Mouse (Mus musculus) CD4-positive helper T cell, adult 2 months (primary cell): ENCODE results near the gene Prlh.

Experiments
- DNase-seq: peaks from one replicate; pipeline ENCODE4 v3.0.0-alpha.2; 2012; ENCODE audit warnings: low read depth, missing footprints, low spot score

Prlh gene

DNA sequence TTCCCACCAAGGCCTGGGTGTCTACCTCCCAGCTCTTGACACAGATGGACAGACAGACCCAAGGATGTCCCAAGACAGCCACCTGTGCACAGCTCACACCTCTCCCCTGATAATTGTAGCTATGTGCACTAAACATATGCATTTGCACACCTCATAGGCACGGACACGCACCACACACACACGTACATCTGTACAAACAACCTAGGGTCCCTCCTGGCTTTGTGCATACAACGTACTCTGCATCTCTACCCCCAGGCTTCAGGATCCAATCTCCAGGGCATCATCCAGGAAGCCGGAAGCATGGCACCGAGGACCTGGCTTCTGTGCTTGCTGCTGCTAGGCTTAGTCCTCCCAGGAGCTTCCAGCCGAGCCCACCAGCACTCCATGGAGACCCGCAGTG lies at the start of gene Prlh:
Gene Prlh, plus strand, starts transcription at position 301 of the 400 bp plus-strand sequence.
- no peak for DNase-seq

DNA sequence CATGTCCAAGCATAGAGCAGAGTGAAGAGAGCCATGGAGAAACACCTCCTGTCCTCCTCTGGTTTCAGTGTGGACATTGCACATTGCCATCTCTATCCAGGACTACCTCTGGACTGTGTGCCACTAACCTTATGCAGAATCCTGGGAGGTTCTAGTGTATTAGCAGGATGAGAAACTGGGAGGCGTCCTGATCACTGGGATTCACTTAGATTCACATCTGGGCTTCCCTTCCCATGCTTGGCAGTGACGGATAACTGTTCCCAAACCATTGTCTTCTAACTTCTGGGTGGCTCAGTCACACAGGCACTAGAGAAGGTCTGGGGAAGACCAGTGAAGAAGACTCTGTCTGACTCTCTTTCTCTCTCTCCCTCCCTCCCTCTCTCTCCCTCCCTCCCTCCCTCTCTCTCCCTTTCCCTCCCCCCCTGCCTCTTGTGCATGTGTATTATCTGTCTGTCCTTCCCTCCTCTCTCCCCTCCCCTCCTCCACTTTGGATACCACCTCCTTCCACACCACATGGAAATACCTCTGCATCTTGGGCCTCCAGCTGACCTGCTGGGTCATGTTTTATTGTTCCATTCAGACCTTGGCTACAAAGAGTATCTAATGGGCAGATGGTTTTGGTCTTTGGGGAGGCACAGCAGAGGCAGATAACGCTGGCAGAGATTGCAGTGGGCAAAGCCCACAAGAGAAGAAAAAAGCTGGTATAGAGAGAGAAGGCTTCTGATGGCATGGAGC lies 49.5 kb upstream of the Prlh start:
- no peak for DNase-seq

GRCm38 (mm10) chr1:90903971-90904458 lies 48.9 kb upstream of the Prlh start:
- no peak for DNase-seq

DNA sequence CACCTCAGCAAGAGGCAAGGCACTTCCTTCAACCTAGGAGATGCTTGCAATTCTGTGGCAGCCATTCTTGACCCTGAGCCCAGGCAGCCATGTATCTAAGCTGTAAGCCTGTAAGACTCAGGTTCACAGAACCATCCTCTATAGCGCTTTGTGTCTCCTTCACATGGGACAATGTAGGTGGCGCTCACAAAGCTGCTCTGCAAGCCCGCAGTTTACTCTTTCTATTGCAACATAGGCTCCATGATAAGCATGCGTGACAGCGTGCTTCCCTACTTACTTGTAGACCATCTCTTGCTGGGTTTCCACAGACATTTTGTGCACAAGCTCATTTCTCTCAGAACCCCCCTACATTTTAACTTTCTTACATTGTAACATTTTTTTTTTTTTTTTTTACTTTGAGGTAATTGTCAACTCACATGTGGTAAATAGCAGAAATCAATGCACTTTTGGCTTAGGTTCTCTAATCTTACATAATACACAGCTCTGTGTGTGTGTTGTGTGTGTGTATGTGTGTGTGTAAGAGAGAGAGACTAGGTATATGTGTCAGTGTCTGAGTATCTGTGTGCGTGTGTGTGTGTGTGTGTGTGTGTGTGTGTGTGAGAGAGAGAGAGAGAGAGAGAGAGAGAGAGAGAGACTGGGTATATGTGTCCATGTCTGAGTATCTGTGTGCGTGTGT lies 48.0 kb upstream of the Prlh start:
- no peak for DNase-seq

- DNase-seq = peak; percentile 16
Observed at GRCm38 (mm10) chr1:90906357-90906756, 46.6 kb upstream of the Prlh start.

DNA sequence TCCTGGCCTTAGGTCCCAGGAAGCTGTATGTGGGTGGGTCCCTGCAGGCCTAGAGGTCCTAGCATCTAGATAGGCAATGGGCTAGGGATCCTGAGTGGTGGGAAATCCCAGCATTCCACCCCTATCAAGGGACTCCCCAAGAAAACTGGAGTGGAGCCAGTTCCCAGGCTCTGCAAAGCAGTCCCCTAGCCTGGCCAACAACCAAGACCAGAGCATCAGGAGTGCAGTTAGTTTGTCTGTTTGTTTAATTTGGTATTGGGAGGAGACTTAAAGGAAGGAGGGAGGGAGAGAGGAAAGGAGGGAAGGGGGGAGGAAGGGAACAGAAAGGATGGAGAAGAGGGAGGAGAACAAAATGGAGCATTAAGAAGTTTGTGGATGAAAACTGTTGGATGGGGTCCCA lies 43.7 kb upstream of the Prlh start:
- DNase-seq = no peak

- DNase-seq = no peak
Observed at GRCm38 (mm10) chr1:90909631-90910152, 43.2 kb upstream of the Prlh start.

- DNase-seq = no peak
Observed at GRCm38 (mm10) chr1:90913231-90913630, 39.7 kb upstream of the Prlh start.

- DNase-seq = no peak
Observed at GRCm38 (mm10) chr1:90914948-90915569, 37.8 kb upstream of the Prlh start, which contains the start of gene Mlph. Gene Mlph, plus strand, starts transcription at chr1:90915085.

GRCm38 (mm10) chr1:90917509-90917908 lies 35.4 kb upstream of the Prlh start:
- DNase-seq = no peak

DNA sequence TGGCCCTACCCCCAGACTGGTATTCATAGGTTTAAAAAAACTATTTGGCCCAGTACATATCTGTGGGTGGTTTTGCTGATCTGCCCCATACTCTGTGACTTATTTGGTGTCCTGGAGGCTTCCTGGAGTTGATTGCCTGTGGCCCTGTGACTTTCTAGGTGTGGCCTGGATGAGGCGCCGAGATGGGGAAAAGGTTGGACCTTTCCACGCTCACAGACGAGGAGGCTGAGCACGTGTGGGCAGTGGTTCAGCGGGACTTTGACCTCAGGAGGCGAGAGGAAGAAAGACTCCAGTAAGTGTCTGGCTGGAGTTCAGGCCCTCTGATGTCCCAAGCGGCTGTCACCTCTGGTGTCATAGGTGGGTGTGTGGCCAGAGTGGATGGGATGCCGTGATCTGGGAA lies 31.2 kb upstream of the Prlh start:
- DNase-seq = no peak

DNA sequence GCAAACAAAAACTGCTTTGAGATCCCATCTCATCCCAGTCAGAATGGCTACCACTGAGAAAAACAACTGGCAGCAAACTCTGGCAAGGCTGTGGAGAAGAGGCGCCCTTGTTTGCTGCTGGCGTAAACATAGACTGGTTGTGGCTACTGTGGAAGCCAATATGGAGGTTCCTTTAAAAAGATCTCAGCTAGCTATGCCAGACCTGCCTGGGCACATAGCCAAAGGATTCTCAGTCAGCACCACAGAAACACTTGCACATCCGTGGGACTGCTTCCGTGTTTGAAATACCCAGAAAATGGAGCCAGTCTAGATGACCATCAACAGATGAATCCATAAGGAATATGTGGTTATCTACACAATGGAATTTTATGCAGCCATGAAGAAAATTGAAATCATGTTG lies 26.9 kb upstream of the Prlh start:
- DNase-seq = no peak

DNA sequence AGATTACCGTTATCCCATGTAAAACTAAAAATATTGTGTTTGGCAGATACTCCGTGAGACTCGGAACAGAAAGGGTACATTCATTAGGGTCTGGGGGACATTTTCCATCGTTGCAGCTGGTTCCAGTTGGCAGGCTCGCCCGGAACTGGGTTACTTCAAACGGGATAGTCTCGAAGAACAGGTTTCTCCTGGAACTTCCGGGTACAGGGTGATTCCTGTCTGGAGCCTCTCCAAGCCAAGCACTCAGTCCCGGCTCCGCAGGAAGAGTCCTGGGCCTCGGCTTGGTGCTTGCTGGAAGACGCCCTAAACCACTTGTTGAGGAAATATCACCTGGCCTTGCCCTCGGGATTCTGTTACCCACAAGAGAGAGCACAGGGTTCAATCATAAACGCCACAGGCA lies 25.6 kb upstream of the Prlh start:
- DNase-seq = no peak

DNA sequence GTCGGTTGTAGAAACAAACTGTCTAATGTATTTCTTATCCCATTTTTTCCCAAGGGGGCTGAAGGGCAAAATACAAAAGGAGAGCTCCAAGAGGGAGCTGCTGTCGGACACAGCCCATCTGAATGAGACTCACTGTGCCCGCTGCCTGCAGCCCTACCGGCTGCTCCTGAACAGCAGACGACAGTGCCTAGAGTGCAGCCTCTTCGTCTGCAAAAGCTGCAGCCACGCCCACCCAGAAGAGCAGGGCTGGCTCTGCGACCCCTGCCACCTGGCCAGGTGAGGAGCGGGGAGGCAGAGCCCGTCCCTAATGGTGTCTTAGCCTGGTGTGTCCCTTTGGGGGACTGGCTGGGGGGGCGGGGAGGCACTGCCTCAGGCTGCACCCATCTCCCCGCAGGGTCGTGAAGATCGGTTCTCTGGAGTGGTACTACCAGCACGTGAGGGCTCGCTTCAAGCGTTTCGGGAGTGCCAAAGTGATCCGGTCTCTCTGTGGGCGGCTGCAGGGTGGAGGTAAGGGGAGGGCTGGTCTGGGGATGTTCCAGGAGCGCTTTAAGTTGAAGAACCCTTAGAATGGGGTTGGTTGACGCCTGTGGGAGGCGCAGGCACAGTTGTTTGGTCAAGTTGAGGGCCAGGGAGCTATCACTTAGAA lies 24.9 kb upstream of the Prlh start:
- DNase-seq = no peak

DNA sequence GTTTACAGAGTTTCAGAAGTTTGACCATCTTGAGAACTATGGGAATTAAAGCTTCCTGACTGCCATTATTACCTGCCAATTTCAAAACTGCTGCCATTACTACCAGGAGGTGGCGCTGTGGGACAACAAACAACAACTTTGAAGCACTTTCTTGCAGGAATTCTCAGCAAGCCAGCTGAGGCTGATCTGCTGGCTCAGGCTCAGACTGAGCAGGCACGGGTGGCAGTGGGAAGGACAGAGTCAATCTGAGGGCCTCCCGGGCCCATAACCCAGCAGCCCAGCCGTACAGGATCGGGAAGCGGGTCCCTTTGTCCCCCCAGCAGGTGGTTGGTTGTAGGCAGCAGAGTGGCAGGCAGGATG lies 24.4 kb upstream of the Prlh start:
- DNase-seq = peak; percentile 43

- no peak for DNase-seq
Observed at GRCm38 (mm10) chr1:90933001-90933400, 19.9 kb upstream of the Prlh start.

DNA sequence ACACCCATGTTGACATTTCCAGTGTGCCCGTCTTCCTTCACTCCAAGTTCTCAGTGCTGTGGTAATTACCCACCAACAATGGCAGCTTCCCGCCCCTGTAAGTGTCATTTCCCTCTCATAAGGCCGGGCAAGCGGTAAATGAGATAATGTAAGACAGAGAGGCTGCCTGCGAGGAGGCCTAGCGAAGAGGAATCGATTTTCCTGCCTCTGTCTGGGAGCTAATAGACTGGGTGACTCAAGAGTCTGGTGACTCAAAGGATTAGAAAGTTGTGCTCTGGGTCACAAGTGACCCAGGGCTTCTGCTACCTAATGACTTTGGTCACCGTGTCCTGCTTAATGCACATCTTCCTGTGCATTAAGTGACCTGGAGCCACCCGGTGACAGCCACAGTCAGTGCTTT lies 15.9 kb upstream of the Prlh start:
- DNase-seq = no peak

GRCm38 (mm10) chr1:90939980-90940379 lies 12.9 kb upstream of the Prlh start:
- no peak for DNase-seq

DNA sequence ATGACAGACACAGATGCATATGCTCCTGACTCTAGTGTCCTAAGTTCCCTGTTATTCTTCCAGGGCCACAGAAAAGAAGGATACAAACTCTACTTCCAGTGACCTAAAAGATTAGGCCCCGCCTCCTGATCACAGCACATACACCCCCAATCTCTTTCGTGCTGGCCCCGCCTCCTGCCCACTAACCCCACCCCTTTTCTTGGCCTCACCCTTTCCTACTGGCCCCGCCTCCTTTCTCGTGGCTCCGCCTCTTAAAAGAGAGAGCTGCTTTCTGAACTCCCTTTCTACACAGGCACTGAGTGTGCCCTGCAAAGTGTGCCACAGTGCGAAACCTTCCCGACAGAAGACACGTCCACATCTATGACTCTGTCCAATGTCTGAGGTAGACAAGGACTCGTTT lies 7.7 kb upstream of the Prlh start:
- DNase-seq = no peak

GRCm38 (mm10) chr1:90947252-90947651 lies 5.7 kb upstream of the Prlh start:
- no peak for DNase-seq

- DNase-seq = peak; percentile 9
Observed at GRCm38 (mm10) chr1:90949309-90949708, 3.6 kb upstream of the Prlh start.

- no peak for DNase-seq
Observed at GRCm38 (mm10) chr1:90951670-90952069, 1.2 kb upstream of the Prlh start.
